Mouse (Mus musculus): ENCODE data around the gene Daam1. TPM values are rescaled to one million over a fixed set of nuclear protein-coding genes. Genes with fewer than 3 reads are reported as not detected.

Daam1 gene
- 9.8 and 10.0 TPM in 2 replicates for polyA plus RNA-seq (2015; fragmentation: Nextera tagmentation; extraction: Ambion mirVana)

GRCm38 (mm10) chr12:71830607-71831257 lies at the start of gene Daam1:
TSS of gene Daam1 (plus strand) at chr12:71831078.
- Histone ChIP-seq H3K9ac (peak within 1 kb of the TSS; percentile 84), H3K36me3 (no peaks in the 10 kb centered on the region), H3K4me3 (replicated peaks) (peak within 1 kb of the TSS; percentile 89), H3K9me3 (no peaks in the 10 kb centered on the region), H3K4me1 (peaks cover 11% of the 10 kb centered on the region; the same call in 1 of the 2 replicates), H3K27ac (peak within 1 kb of the TSS; percentile 97), H3K4me2 (peak within 1 kb of the TSS; percentile 92), H3K27me3 (replicated peaks) (no peaks in the 10 kb centered on the region)
- WGBS, result under 1% methylated on average over 34 of the region's 35 CpGs
- peak; percentile 100 for ATAC-seq (ENCODE audit: insufficient read depth, low FRiP score, low read depth)

DNA sequence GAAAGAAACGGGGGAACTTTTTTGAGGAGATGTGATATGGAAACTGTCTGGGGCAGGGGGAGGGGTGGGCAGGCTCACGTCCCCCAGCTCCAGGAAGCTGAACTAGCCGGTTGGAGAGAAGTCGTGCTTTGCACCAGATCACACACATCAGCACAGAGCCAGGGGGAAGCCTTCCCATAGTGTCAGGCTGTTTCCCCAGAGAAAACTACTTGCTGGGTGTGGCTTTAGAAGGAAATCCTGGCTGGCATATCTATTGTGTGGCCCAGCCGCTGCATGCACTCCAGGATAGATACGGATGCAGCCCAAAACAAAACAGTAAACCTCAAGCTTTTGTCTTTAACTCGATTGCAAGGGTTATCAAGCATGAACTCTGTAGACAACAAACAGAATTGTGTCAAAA lies 49.7 kb upstream of the Daam1 start:
- 40% methylated on average over 7 of the region's 7 CpGs for WGBS
- no peak overlapping the region for H3K9ac ChIP-seq
- H3K9me3 ChIP-seq, result no peaks in the 10 kb centered on the region
- H3K4me1 ChIP-seq, result 0 out of 2 replicates have a peak, but pooled peaks cover 5% of the 10 kb centered on the region
- no peaks in the 10 kb centered on the region for H3K27me3 ChIP-seq (replicated peaks)
- H3K4me3 ChIP-seq (replicated peaks), result no peak overlapping the region
- H3K27ac ChIP-seq, result no peak overlapping the region
- H3K4me2 ChIP-seq, result no peak overlapping the region
- ATAC-seq (ENCODE audit: insufficient read depth, low FRiP score, low read depth), result no peak
- H3K36me3 ChIP-seq, result no peaks in the 10 kb centered on the region

DNA sequence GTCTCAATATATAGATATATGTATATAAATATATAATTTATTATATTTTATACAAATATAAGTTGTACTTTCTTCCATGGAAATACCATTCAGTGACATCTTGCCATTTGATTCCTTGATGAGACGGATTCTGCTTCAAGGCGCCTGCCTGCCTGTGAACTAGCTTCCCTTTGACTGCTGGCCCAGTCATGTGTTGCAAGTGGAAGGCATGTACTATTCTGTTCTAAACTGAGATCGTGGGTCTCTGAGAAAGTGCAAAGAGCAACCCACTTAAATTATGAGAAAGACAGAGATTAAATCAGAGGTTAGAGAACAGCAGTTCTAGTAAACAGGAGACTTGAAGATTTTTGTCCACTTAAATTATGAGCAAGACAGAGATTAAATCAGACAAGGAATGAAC lies 46.9 kb upstream of the Daam1 start:
- H3K27me3 ChIP-seq (replicated peaks), result no peaks in the 10 kb centered on the region
- no peak for ATAC-seq (ENCODE audit: insufficient read depth, low FRiP score, low read depth)
- no peak overlapping the region for H3K4me3 ChIP-seq (replicated peaks)
- H3K9ac ChIP-seq, result no peak overlapping the region
- no peak overlapping the region for H3K27ac ChIP-seq
- WGBS, result 76% methylated on average over 3 of the region's 3 CpGs
- H3K4me1 ChIP-seq, result no peaks in the 10 kb centered on the region
- H3K9me3 ChIP-seq, result no peaks in the 10 kb centered on the region
- no peaks in the 10 kb centered on the region for H3K36me3 ChIP-seq
- H3K4me2 ChIP-seq, result no peak overlapping the region

- H3K9ac ChIP-seq, result no peak overlapping the region
- no peak overlapping the region for H3K27ac ChIP-seq
- no peak for ATAC-seq (ENCODE audit: insufficient read depth, low FRiP score, low read depth)
- H3K4me2 ChIP-seq, result no peak overlapping the region
- H3K9me3 ChIP-seq, result no peaks in the 10 kb centered on the region
- 59% methylated on average over 11 of the region's 11 CpGs for WGBS
- H3K27me3 ChIP-seq (replicated peaks), result no peaks in the 10 kb centered on the region
- H3K4me1 ChIP-seq, result no peaks in the 10 kb centered on the region
- H3K36me3 ChIP-seq, result no peaks in the 10 kb centered on the region
- no peak overlapping the region for H3K4me3 ChIP-seq (replicated peaks)
These were observed 46.1 kb upstream of the Daam1 start for GRCm38 (mm10) chr12:71784666-71785255.

- H3K9ac ChIP-seq, result no peak overlapping the region
- no peak overlapping the region for H3K4me3 ChIP-seq (replicated peaks)
- no peak for ATAC-seq (ENCODE audit: insufficient read depth, low FRiP score, low read depth)
- H3K4me1 ChIP-seq, result no peaks in the 10 kb centered on the region
- H3K27ac ChIP-seq, result no peak overlapping the region
- no peak overlapping the region for H3K4me2 ChIP-seq
- H3K36me3 ChIP-seq, result no peaks in the 10 kb centered on the region
- no peaks in the 10 kb centered on the region for H3K27me3 ChIP-seq (replicated peaks)
- H3K9me3 ChIP-seq, result no peaks in the 10 kb centered on the region
These were observed 44.4 kb upstream of the Daam1 start for GRCm38 (mm10) chr12:71786521-71786920.

GRCm38 (mm10) chr12:71788791-71789190 lies 42.1 kb upstream of the Daam1 start:
- H3K27ac ChIP-seq, result no peak overlapping the region
- no peaks in the 10 kb centered on the region for H3K27me3 ChIP-seq (replicated peaks)
- H3K4me2 ChIP-seq, result no peak overlapping the region
- no peak overlapping the region for H3K9ac ChIP-seq
- no peaks in the 10 kb centered on the region for H3K4me1 ChIP-seq
- no peaks in the 10 kb centered on the region for H3K36me3 ChIP-seq
- WGBS, result 71% methylated on average over 4 of the region's 4 CpGs
- no peak for ATAC-seq (ENCODE audit: insufficient read depth, low FRiP score, low read depth)
- H3K9me3 ChIP-seq, result no peaks in the 10 kb centered on the region
- no peak overlapping the region for H3K4me3 ChIP-seq (replicated peaks)

DNA sequence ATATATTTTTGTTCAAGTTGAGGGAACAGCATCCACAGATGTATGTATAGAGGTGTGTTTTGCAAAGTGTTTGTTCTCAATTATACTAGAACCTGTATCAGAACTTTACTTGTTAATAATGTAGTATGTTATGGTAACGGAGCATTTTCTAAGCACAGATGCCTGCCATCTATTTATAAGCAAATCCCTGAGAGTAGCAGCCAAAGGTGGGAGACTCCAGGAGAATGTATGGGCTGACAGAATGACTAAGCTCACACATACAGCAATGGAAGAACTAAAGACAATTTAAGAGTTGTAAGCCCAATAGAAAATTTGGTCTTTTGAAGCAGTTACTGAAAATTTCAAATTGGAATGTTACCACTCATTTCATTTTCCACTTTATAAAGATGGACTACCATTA lies 40.3 kb upstream of the Daam1 start:
- Histone ChIP-seq H3K36me3 (no peaks in the 10 kb centered on the region), H3K4me1 (no peaks in the 10 kb centered on the region), H3K9me3 (no peaks in the 10 kb centered on the region), H3K4me3 (replicated peaks) (no peak overlapping the region), H3K27me3 (replicated peaks) (no peaks in the 10 kb centered on the region), H3K4me2 (no peak overlapping the region), H3K9ac (no peak overlapping the region), H3K27ac (no peak overlapping the region)
- 84% methylated on average over 1 of the region's 1 CpGs for WGBS
- no peak for ATAC-seq (ENCODE audit: insufficient read depth, low FRiP score, low read depth)

DNA sequence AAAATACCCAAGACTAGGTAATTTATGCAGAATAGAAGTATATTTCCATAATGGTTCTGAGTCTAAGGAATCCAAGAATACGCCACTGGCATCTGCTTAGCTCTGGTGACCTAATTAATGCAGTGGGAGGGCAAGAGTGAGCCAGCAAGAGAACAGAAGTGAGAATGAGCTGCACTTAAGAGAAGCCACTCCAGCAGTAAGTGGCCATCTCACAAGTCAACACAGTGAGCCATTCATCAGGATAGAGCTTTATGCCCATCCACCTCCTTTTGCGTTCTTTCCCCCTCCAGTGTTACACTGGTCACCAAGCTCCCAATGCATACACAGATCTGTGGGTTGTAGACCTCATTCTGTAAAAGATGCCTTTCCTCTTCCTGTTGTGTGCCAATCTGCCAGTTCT lies 37.8 kb upstream of the Daam1 start:
- Histone ChIP-seq H3K27me3 (replicated peaks) (no peaks in the 10 kb centered on the region), H3K4me3 (replicated peaks) (no peak overlapping the region), H3K9me3 (no peaks in the 10 kb centered on the region), H3K4me2 (no peak overlapping the region), H3K36me3 (no peaks in the 10 kb centered on the region), H3K9ac (no peak overlapping the region), H3K4me1 (peaks cover 5% of the 10 kb centered on the region; the same call in 1 of the 2 replicates), H3K27ac (no peak overlapping the region)
- 85% methylated on average over 2 of the region's 2 CpGs for WGBS
- ATAC-seq (ENCODE audit: insufficient read depth, low FRiP score, low read depth), result no peak

DNA sequence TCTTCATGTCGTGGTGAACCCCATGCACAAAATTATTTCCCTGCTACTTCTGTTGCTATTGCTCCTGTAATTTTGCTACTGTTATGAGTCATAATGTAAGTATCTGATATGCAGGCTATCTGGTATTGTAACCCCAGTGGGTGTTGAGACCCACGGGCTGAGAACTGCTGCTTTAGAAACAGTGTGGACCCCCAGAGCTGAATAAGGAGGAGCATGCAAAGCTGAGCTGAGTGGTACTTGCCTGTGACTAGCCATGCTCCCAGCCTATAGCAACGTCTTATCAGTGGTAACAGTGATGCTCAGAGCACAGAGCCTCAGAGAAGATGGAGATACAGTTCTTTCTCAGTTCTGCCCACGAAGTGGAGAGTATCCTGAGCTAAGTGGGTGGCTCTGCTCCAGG lies 35.3 kb upstream of the Daam1 start:
- Histone ChIP-seq H3K9me3 (no peaks in the 10 kb centered on the region), H3K27me3 (replicated peaks) (no peaks in the 10 kb centered on the region), H3K36me3 (no peaks in the 10 kb centered on the region), H3K4me2 (no peak overlapping the region), H3K27ac (no peak overlapping the region), H3K9ac (no peak overlapping the region), H3K4me1 (peaks cover 5% of the 10 kb centered on the region; the same call in 1 of the 2 replicates), H3K4me3 (replicated peaks) (no peak overlapping the region)
- ATAC-seq (ENCODE audit: insufficient read depth, low FRiP score, low read depth), result no peak
- WGBS, result 49% methylated on average over 4 of the region's 4 CpGs

DNA sequence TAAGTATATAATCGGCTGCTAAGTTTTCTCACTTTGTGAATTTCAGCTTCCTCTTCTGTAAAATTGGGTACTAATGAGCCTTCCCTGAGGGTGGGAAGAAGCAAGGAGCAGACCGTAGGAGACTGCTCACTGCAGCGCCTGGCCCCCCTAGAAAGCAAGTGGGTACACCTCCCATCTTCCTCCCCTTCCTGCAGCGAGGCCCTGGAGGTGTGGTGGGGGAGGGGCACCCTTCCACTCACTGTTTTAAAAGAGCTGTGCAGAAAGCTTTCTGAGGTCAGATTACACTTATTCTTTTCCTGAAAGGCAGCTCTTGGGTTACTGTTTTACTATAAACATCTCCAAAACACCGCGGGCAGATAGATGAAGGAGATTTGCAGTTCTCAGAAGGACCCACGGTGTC lies 34.4 kb upstream of the Daam1 start:
- Histone ChIP-seq H3K4me1 (peaks cover 5% of the 10 kb centered on the region; the same call in 1 of the 2 replicates), H3K27ac (no peak overlapping the region), H3K9me3 (no peaks in the 10 kb centered on the region), H3K27me3 (replicated peaks) (no peaks in the 10 kb centered on the region), H3K4me2 (peak overlapping the region; percentile 27; the same call in 1 of the 2 replicates), H3K36me3 (no peaks in the 10 kb centered on the region), H3K9ac (no peak overlapping the region), H3K4me3 (replicated peaks) (no peak overlapping the region)
- no peak for ATAC-seq (ENCODE audit: insufficient read depth, low FRiP score, low read depth)
- WGBS, result 7% methylated on average over 7 of the region's 7 CpGs

DNA sequence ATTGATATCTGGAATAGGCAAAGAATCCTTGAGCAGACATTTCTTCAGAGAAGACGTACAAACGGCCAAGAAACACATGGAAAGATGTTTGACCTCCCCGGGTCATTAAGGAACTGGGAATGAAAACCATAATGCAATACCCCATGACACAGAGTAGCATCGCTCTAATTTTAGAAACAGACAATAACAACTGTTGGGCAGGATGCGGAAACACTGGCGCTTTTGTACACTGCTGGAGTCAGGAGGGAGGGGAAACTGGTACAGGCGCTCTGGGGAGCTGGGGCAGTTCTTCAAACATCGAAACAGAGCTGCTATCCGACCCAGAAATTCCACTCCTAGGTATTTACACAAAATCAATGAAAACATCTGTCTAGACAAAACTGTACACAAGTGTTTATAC lies 23.6 kb upstream of the Daam1 start:
- no peak overlapping the region for H3K4me2 ChIP-seq
- no peaks in the 10 kb centered on the region for H3K36me3 ChIP-seq
- no peak overlapping the region for H3K4me3 ChIP-seq (replicated peaks)
- no peak overlapping the region for H3K27ac ChIP-seq
- no peaks in the 10 kb centered on the region for H3K4me1 ChIP-seq
- no peak overlapping the region for H3K9ac ChIP-seq
- no peak for ATAC-seq (ENCODE audit: insufficient read depth, low FRiP score, low read depth)
- 58% methylated on average over 9 of the region's 9 CpGs for WGBS
- no peaks in the 10 kb centered on the region for H3K27me3 ChIP-seq (replicated peaks)
- H3K9me3 ChIP-seq, result no peaks in the 10 kb centered on the region

- Histone ChIP-seq H3K27ac (peak overlapping the region; percentile 69), H3K9me3 (no peaks in the 10 kb centered on the region), H3K4me1 (no peaks in the 10 kb centered on the region), H3K9ac (no peak overlapping the region), H3K36me3 (no peaks in the 10 kb centered on the region), H3K4me3 (replicated peaks) (no peak overlapping the region), H3K4me2 (no peak overlapping the region), H3K27me3 (replicated peaks) (no peaks in the 10 kb centered on the region)
- ATAC-seq (ENCODE audit: insufficient read depth, low FRiP score, low read depth), result no peak
- WGBS, result 58% methylated on average over 9 of the region's 9 CpGs
These were observed 22.2 kb upstream of the Daam1 start for GRCm38 (mm10) chr12:71808631-71809030.

Measured in stomach, embryonic 15.5 days (tissue).